Mouse (Mus musculus): ENCODE results near the gene Zfp760. TPM values are rescaled to one million over a fixed set of nuclear protein-coding genes. Genes with fewer than 3 reads are reported as not detected.
A peak's percentile ranks its signal among the peaks of the same experiment; 100 is the strongest.
"Not testable (repeated sequence)": the region's sequence is repeated elsewhere in the genome, so short reads cannot be mapped to it uniquely, and the experiment has no call there.

Zfp760 gene
- 1 to 10 TPM; 1.3 to 1.8 TPM for total RNA-seq (2021)
- long read RNA-seq, experiment 1, partial matches to known transcripts, result 0 of 1 reads
- long read RNA-seq, experiment 1, other reads (novel, unspliced or antisense), result 1 of 1 reads
- long read RNA-seq, experiment 2, result 0 reads

DNA sequence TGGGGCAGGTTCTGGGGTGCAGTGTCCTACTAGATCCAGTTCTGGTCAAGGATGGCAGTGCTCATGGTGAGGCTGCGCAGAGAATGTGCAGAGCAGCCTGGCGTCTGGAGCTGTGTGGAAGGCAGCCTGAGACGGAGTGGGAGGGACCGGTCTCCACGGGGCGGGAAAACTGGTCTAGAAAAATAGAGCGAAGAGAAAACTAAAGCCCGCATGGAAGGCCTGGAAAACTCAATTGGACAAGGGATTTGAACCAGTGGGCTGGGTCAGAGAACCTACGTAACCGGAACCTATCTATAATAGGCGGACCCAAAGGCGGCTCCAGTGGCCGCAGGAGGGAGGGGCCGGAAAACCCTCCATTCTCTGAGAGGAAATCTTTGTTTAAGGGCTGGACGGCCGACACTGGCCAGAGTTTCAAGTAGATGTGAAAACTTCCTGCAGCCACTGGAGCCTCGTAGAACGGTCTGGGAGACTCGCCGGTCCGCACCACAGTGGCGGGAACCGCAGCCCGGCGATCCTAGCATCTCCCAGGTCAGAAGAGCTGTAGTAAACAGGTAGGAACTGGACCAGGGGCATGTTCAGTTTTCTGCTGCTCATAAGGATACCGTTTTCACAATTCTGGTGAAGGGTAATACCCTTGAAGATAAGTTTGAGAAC, at the start of gene Zfp760:
Gene Zfp760, plus strand, starts transcription at position 399 of the 654 bp plus-strand sequence.
- peak; percentile 82 for DNase-seq
- intact Hi-C loops (cut with DNase I; ENCODE audit: low total_unique reads), result no loop called here

DNA sequence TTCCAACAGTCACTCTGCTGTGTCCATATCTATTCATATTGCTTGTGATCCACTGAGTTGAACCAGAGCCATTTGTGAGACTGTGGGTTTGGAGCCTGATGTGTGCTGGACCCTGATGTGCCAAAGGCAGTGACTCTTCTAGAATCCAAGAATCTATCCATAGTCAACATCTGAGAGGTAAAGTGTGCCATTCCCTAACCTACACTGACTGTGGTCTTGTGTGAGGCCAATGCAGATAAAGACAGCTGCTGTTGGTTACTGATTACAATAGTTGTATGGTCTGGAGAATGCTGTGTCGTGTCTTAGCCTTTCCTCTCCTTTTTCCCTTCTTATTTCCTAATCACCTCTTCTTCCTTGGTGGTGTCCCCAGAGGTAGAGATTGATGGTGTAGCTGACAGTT, 28.7 kb upstream of the Zfp760 start:
- intact Hi-C loops (cut with DNase I; ENCODE audit: low total_unique reads), result loop anchor here (2.0 to 10.0 kb wide), 2 partner anchors 30 to 1214 kb away; no protein-coding TSS in a partner anchor
- not testable (repeated sequence) for DNase-seq

GRCm38 (mm10) chr17:21679273-21680018, 28.1 kb upstream of the Zfp760 start:
- intact Hi-C loops (cut with DNase I; ENCODE audit: low total_unique reads), result loop anchor here (2.0 to 10.0 kb wide), 2 partner anchors 31 to 1215 kb away; no protein-coding TSS in a partner anchor
- peak; percentile 83 for DNase-seq

DNA sequence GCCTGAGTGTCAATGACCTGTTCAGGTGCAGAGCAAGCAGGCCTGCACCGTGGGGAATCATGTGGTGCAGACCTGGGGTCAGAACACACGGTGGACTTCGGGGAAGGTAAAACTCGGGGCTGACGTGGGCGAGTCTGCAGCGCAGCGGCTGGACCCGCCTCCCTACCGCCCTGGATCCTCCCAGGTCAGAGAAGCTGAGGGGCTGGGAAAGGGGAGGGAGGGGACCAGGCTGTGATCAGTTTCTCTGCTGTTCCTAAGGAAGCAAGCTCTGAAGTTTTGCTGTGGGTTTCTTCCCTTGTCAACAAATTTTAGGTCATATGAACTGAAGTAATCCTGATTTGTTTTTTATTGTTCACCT, 27.5 kb upstream of the Zfp760 start:
- intact Hi-C loops (cut with DNase I; ENCODE audit: low total_unique reads); DNase-seq: not testable (repeated sequence)

- DNase-seq, result no peak
- intact Hi-C loops (cut with DNase I; ENCODE audit: low total_unique reads), result no loop called here
Observed at GRCm38 (mm10) chr17:21691560-21691959, 16.0 kb upstream of the Zfp760 start, which contains the start of gene Gm10226. Gene Gm10226, plus strand, starts transcription at chr17:21691860.

GRCm38 (mm10) chr17:21693342-21693741, 14.2 kb upstream of the Zfp760 start:
- intact Hi-C loops (cut with DNase I; ENCODE audit: low total_unique reads), result no loop called here
- DNase-seq, result no peak

DNA sequence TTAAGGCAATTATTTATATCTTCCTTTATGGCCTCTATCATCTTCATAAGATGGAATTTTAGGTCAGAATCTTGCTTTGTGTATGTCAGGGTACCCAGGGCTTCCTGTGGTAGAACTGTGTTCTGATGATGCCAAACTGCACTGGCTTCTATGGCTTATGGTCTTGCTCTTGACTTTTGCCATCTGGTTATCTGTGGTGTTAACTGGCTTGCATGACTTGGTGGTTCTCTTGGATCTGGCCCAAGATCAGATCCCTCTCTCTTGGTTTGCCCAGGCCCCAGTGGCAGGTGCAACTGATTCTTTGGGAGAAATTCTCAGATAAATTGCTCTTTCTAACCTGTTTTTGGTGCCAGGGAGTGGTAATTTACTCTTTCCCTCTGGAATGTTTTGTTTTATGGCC, 11.5 kb upstream of the Zfp760 start:
- intact Hi-C loops (cut with DNase I; ENCODE audit: low total_unique reads), result no loop called here

GRCm38 (mm10) chr17:21702281-21703240, 5.0 kb upstream of the Zfp760 start:
- DNase-seq, result no peak
- intact Hi-C loops (cut with DNase I; ENCODE audit: low total_unique reads), result no loop called here

More for the DNA sequence above, 11.5 kb upstream of the Zfp760 start:
- no peak for DNase-seq

DNA sequence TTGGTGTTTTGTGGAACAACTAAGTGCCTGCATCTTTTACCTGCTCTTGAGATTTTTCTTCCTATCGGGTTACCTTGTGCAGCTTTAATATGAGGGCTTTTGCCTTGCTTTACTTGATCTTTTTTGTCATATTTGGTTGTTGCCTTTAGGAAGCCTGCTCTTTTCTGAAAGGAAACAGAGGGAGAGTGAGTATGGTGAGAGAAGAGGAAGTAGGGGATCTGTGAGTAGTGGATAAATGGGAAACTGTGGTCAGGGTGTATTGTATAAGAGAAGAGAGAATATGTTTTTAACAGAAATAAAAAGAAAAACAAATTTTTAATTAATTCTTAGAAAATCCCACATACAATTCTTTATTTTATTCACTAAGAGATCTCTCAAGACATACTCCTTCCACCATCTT, 4.1 kb upstream of the Zfp760 start:
- no peak for DNase-seq
- intact Hi-C loops (cut with DNase I; ENCODE audit: low total_unique reads), result no loop called here

DNA sequence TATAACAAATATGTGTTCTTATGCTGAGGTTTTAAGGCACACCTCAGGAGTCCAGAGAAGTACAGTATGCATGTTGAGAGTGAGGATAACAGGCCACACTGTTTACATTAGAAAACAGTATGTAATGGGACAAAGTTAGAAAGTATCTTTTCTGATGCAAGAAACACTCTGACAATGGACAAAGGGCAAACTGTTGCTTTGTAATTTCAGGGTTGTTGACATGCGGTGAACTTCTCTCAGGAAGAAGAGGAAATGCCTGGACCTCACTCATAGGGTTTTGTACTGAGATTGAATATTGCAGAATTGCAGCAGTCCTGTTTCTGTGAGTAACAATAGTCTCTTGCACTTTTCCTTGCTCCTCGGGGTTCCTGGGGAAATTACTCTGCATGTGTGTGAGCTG, 860 bp downstream of the Zfp760 start:
- intact Hi-C loops (cut with DNase I; ENCODE audit: low total_unique reads), result no loop called here
- no peak for DNase-seq

DNA sequence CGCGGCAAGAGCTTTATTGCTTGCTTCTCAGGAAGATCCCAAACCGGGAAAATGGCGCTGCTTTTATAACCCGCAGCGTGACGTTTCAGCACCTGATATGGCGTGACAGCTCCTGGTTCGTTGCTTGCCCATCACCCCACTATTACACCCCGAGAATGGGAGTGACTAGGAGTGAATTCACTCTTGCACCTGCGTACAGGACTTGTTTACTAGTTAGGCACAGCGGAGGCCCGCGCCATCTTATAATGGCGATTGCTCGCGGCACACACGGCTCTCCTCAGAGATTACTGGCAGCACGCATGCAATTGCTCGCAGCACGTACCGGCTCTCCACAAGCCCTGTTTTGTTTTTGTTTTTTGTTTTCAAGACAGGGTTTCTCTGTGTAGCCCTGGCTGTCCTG, 23.0 kb downstream of the Zfp760 start, which contains the start of gene Zfp229:
Gene Zfp229, plus strand, starts transcription at position 301 of the 400 bp plus-strand sequence.
- intact Hi-C loops (cut with DNase I; ENCODE audit: low total_unique reads), result not testable (repeated sequence)

GRCm38 (mm10) chr17:21733049-21733448, 25.5 kb downstream of the Zfp760 start:
- no peak for DNase-seq
- intact Hi-C loops (cut with DNase I; ENCODE audit: low total_unique reads), result no loop called here

More for the DNA sequence above, 23.0 kb downstream of the Zfp760 start, which contains the start of gene Zfp229:
- not testable (repeated sequence) for DNase-seq

DNA sequence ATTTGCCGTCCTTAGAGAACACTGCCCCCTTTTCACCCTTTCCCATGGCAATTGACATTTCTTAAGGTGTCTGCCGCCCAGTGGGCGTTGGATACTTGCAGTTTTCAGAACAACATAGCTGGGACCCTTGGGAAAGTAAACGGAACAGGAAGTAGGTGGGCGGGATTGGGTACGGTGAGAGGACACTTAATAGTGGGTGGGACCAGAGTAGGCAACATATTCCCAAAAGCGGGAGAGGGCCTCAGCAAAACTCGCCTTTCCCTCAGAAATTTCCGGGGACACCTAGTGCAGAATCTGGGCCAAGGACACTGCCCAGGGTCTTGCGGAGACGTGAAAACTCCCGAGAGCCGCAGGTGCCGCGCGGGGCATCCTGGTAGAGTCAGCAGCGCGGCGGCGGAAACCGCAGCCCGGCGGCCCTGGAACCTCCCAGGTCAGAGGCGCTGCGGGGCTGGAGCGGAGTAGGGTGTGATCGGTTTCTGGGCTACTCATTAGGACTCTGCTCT, 26.0 kb downstream of the Zfp760 start:
- intact Hi-C loops (cut with DNase I; ENCODE audit: low total_unique reads), result no loop called here
- peak; percentile 71 for DNase-seq

- intact Hi-C loops (cut with DNase I; ENCODE audit: low total_unique reads), result no loop called here
- no peak for DNase-seq
Observed at GRCm38 (mm10) chr17:21752791-21753190, 45.2 kb downstream of the Zfp760 start.

DNA sequence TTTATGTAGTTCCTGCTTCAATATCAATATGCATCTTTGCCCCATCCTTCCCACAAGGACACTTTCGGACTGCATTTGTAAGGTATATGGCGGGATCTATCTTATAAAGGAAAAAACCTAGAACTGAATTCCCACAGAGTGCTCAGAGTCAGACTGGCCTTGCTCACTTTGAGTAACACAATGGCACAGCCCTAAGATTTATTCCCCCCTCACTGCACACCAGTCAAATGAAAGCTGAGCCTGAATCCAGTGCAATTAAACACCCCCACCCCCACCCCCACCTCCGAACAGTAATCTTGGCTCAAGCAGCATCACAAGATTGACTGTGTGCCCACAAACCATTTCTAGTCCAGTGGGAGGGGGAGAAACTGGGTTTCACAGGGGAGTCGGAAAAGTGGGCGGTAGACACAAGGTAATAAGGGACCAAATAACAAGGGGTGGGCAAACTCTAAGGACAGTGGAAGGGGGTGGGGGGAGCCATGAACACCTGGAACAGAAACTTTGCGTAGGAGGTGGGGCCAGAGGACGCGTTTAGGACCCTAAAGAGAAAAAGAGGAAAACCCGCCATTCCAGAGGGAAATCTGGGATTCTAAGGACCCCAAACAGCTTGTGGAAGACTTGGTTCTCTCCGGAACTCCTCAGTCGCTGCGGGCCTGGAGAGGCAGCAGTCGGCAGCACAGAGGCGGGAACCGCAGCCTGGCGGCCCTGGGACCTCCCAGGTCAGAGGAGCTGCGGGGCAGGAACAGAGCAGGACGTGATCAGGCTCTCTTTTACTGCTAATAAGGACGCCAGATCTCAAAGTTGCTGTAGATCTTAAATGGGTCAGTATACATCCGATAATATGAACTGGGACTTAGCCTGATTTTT, 46.0 kb downstream of the Zfp760 start:
- no peak for DNase-seq
- intact Hi-C loops (cut with DNase I; ENCODE audit: low total_unique reads), result no loop called here

DNA sequence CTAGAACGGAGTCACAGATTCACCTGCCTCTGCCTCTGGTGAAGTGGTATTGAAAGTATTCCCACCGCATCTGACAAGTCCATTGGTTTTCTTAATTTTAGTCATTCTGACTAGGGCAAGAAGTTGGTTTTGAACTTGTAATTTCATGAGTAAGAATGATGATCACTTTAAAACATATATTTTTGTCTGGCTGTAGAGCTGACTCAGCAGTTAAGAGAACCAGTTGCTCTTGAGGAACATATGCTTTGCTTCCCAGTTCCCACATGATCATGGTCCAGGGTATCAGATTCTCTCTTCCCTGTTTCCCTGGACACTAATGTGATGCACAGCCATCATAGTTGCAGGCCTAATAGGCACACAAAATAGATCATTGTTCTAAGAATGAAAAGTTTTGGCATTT, 62.8 kb downstream of the Zfp760 start:
- DNase-seq, result no peak
- intact Hi-C loops (cut with DNase I; ENCODE audit: low total_unique reads), result no loop called here
